Mouse (Mus musculus): ENCODE data around the gene Phactr1. TPM values are rescaled to one million over a fixed set of nuclear protein-coding genes. Genes with fewer than 3 reads are reported as not detected.

Phactr1 gene
- polyA plus RNA-seq, 1 experiment from 2014 or later, result 7.5 TPM

- H3K27me3 ChIP-seq (replicated peaks), result no peaks in the 10 kb centered on the region
- H3K9ac ChIP-seq, result no peak overlapping the region
- H3K27ac ChIP-seq, result no peak overlapping the region
- no peak overlapping the region for H3K4me2 ChIP-seq (replicated peaks)
- H3K9me3 ChIP-seq, result no peaks in the 10 kb centered on the region
- 21% methylated on average over 9 of the region's 9 CpGs for WGBS
- no peak overlapping the region for H3K4me3 ChIP-seq (replicated peaks)
- H3K4me1 ChIP-seq (replicated peaks), result no peaks in the 10 kb centered on the region
- ATAC-seq, result no peak
- no peaks in the 10 kb centered on the region for H3K36me3 ChIP-seq
Measured at GRCm38 (mm10) chr13:42719401-42719800, 39.0 kb downstream of the Phactr1 start.

- 45% methylated on average over 4 of the region's 4 CpGs for WGBS
- ATAC-seq, result no peak
- H3K36me3 ChIP-seq, result no peaks in the 10 kb centered on the region
- no peak overlapping the region for H3K4me3 ChIP-seq (replicated peaks)
- H3K27ac ChIP-seq, result no peak overlapping the region
- H3K4me1 ChIP-seq (replicated peaks), result no peaks in the 10 kb centered on the region
- H3K4me2 ChIP-seq (replicated peaks), result no peak overlapping the region
- H3K27me3 ChIP-seq (replicated peaks), result no peaks in the 10 kb centered on the region
- H3K9ac ChIP-seq, result no peak overlapping the region
- H3K9me3 ChIP-seq, result no peaks in the 10 kb centered on the region
Measured at GRCm38 (mm10) chr13:42720135-42720534, 39.7 kb downstream of the Phactr1 start.

GRCm38 (mm10) chr13:42720648-42721047 is 40.2 kb downstream of the Phactr1 start:
- 11% methylated on average over 1 of the region's 1 CpGs for WGBS
- Histone ChIP-seq H3K27me3 (replicated peaks) (no peaks in the 10 kb centered on the region), H3K4me3 (replicated peaks) (no peak overlapping the region), H3K9ac (no peak overlapping the region), H3K9me3 (no peaks in the 10 kb centered on the region), H3K4me1 (replicated peaks) (no peaks in the 10 kb centered on the region), H3K4me2 (replicated peaks) (no peak overlapping the region), H3K27ac (no peak overlapping the region), H3K36me3 (no peaks in the 10 kb centered on the region)
- ATAC-seq, result no peak

GRCm38 (mm10) chr13:42724011-42724410 is 43.6 kb downstream of the Phactr1 start:
- H3K4me3 ChIP-seq (replicated peaks), result no peak overlapping the region
- no peak overlapping the region for H3K9ac ChIP-seq
- H3K27ac ChIP-seq, result no peak overlapping the region
- no peaks in the 10 kb centered on the region for H3K4me1 ChIP-seq (replicated peaks)
- 81% methylated on average over 3 of the region's 3 CpGs for WGBS
- no peaks in the 10 kb centered on the region for H3K36me3 ChIP-seq
- ATAC-seq, result no peak
- H3K4me2 ChIP-seq (replicated peaks), result no peak overlapping the region
- no peaks in the 10 kb centered on the region for H3K9me3 ChIP-seq
- H3K27me3 ChIP-seq (replicated peaks), result no peaks in the 10 kb centered on the region

- Histone ChIP-seq H3K36me3 (no peaks in the 10 kb centered on the region), H3K27me3 (replicated peaks) (no peaks in the 10 kb centered on the region), H3K4me2 (replicated peaks) (no peak overlapping the region), H3K4me1 (replicated peaks) (no peaks in the 10 kb centered on the region), H3K9ac (no peak overlapping the region), H3K27ac (no peak overlapping the region), H3K9me3 (no peaks in the 10 kb centered on the region), H3K4me3 (replicated peaks) (no peak overlapping the region)
- 69% methylated on average over 7 of the region's 7 CpGs for WGBS
- no peak for ATAC-seq
Measured at GRCm38 (mm10) chr13:42725709-42726231, 45.3 kb downstream of the Phactr1 start.

- Histone ChIP-seq H3K4me1 (replicated peaks) (no peaks in the 10 kb centered on the region), H3K27ac (no peak overlapping the region), H3K36me3 (no peaks in the 10 kb centered on the region), H3K9ac (no peak overlapping the region), H3K27me3 (replicated peaks) (no peaks in the 10 kb centered on the region), H3K9me3 (no peaks in the 10 kb centered on the region), H3K4me2 (replicated peaks) (no peak overlapping the region), H3K4me3 (replicated peaks) (no peak overlapping the region)
- ATAC-seq, result no peak
- WGBS, result 90% methylated on average over 5 of the region's 5 CpGs
Measured at GRCm38 (mm10) chr13:42737486-42737885, 57.1 kb downstream of the Phactr1 start.

GRCm38 (mm10) chr13:42738152-42738551 is 57.7 kb downstream of the Phactr1 start:
- Histone ChIP-seq H3K9ac (no peak overlapping the region), H3K4me2 (replicated peaks) (no peak overlapping the region), H3K27me3 (replicated peaks) (no peaks in the 10 kb centered on the region), H3K4me3 (replicated peaks) (no peak overlapping the region), H3K36me3 (no peaks in the 10 kb centered on the region), H3K27ac (no peak overlapping the region), H3K9me3 (no peaks in the 10 kb centered on the region), H3K4me1 (replicated peaks) (no peaks in the 10 kb centered on the region)
- no peak for ATAC-seq
- 72% methylated on average over 5 of the region's 5 CpGs for WGBS

GRCm38 (mm10) chr13:42742226-42742625 is 61.8 kb downstream of the Phactr1 start:
- Histone ChIP-seq H3K36me3 (no peaks in the 10 kb centered on the region), H3K9me3 (no peaks in the 10 kb centered on the region), H3K27ac (no peak overlapping the region), H3K9ac (no peak overlapping the region), H3K4me2 (replicated peaks) (no peak overlapping the region), H3K4me3 (replicated peaks) (no peak overlapping the region), H3K4me1 (replicated peaks) (no peaks in the 10 kb centered on the region), H3K27me3 (replicated peaks) (no peaks in the 10 kb centered on the region)
- no peak for ATAC-seq

GRCm38 (mm10) chr13:42744467-42744866 is 64.0 kb downstream of the Phactr1 start:
- Histone ChIP-seq H3K36me3 (no peaks in the 10 kb centered on the region), H3K9ac (no peak overlapping the region), H3K27ac (no peak overlapping the region), H3K4me3 (replicated peaks) (no peak overlapping the region), H3K27me3 (replicated peaks) (no peaks in the 10 kb centered on the region), H3K4me1 (replicated peaks) (no peaks in the 10 kb centered on the region), H3K9me3 (no peaks in the 10 kb centered on the region), H3K4me2 (replicated peaks) (no peak overlapping the region)
- ATAC-seq, result no peak
- 73% methylated on average over 5 of the region's 5 CpGs for WGBS

GRCm38 (mm10) chr13:42757654-42758400 is 77.4 kb downstream of the Phactr1 start:
- no peak overlapping the region for H3K9ac ChIP-seq
- WGBS, result 53% methylated on average over 11 of the region's 11 CpGs
- no peak overlapping the region for H3K27ac ChIP-seq
- no peak overlapping the region for H3K4me3 ChIP-seq (replicated peaks)
- H3K4me2 ChIP-seq (replicated peaks), result no peak overlapping the region
- H3K36me3 ChIP-seq, result no peaks in the 10 kb centered on the region
- no peaks in the 10 kb centered on the region for H3K9me3 ChIP-seq
- no peak for ATAC-seq
- H3K4me1 ChIP-seq (replicated peaks), result no peaks in the 10 kb centered on the region
- no peaks in the 10 kb centered on the region for H3K27me3 ChIP-seq (replicated peaks)

- Histone ChIP-seq H3K27ac (no peak overlapping the region), H3K36me3 (no peaks in the 10 kb centered on the region), H3K27me3 (replicated peaks) (no peaks in the 10 kb centered on the region), H3K4me3 (replicated peaks) (no peak overlapping the region), H3K4me1 (replicated peaks) (no peaks in the 10 kb centered on the region), H3K4me2 (replicated peaks) (no peak overlapping the region), H3K9ac (no peak overlapping the region), H3K9me3 (no peaks in the 10 kb centered on the region)
- WGBS, result 53% methylated on average over 5 of the region's 5 CpGs
- no peak for ATAC-seq
Measured at GRCm38 (mm10) chr13:42759170-42759569, 78.7 kb downstream of the Phactr1 start.

GRCm38 (mm10) chr13:42760907-42761544 is 80.6 kb downstream of the Phactr1 start:
- H3K36me3 ChIP-seq, result no peaks in the 10 kb centered on the region
- no peak overlapping the region for H3K4me2 ChIP-seq (replicated peaks)

GRCm38 (mm10) chr13:42772314-42772713 is 91.9 kb downstream of the Phactr1 start:
- no peak overlapping the region for H3K9ac ChIP-seq
- H3K9me3 ChIP-seq, result no peaks in the 10 kb centered on the region
- ATAC-seq, result no peak
- no peak overlapping the region for H3K27ac ChIP-seq
- WGBS, result 75% methylated on average over 6 of the region's 6 CpGs
- H3K4me2 ChIP-seq (replicated peaks), result no peak overlapping the region
- no peaks in the 10 kb centered on the region; the same call in 1 of the 2 replicates for H3K27me3 ChIP-seq (replicated peaks)
- no peak overlapping the region for H3K4me3 ChIP-seq (replicated peaks)
- H3K4me1 ChIP-seq (replicated peaks), result no peaks in the 10 kb centered on the region
- no peaks in the 10 kb centered on the region for H3K36me3 ChIP-seq

More at GRCm38 (mm10) chr13:42760907-42761544, 80.6 kb downstream of the Phactr1 start:
- no peak for ATAC-seq
- Histone ChIP-seq H3K9me3 (no peaks in the 10 kb centered on the region), H3K9ac (no peak overlapping the region), H3K27ac (no peak overlapping the region), H3K4me3 (replicated peaks) (no peak overlapping the region), H3K4me1 (replicated peaks) (no peaks in the 10 kb centered on the region), H3K27me3 (replicated peaks) (no peaks in the 10 kb centered on the region)
- 83% methylated on average over 10 of the region's 10 CpGs for WGBS

Data from intestine, embryonic 15.5 days (tissue).